ENCODE assay signal across 10 mouse cellular contexts in the genomic region with DNA sequence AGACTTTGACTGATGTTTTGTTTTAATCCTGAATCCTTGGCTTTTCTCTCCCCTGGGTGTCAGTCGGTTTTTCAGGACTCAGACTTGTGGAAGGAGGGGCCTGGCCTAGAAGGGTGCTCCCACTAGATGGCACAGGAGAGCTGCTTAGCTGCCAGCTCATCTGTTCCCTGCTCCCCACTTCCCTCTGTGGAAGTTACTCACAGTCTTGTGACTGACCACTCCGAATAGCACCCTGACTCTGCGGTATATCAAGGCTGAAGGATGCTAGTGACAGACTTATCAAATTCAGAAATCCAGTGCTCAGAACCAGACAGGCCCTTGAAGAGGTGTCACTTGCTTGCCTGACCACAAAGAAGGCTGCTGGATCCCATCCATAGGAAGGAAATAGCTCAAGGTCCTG. TPM values are rescaled to one million over a fixed set of nuclear protein-coding genes. Genes with fewer than 3 reads are reported as not detected.
DNase-seq lines count a peak whose midpoint lies in the region; ATAC-seq and TF ChIP-seq lines count a peak whose summit lies in the region.
"Had no signal": no experiment of that assay in that cellular context is flagged by ENCODE, and none has a peak within 500 bp of the region (broad histone marks: within the 10 kb centered on the region; RNA-seq: fewer than 3 reads in every experiment).

No protein-coding gene starts in this region.

- 31% methylated on average over 3 of the region's 3 CpGs for WGBS in embryonic facial prominence, embryonic 14.5 days
- 11% methylated on average over 3 of the region's 3 CpGs for WGBS in heart, embryonic 11.5 days (ENCODE audit: insufficient replicate concordance)
- 20% methylated on average over 3 of the region's 3 CpGs for WGBS in kidney, embryonic 14.5 days
- 20% methylated on average over 3 of the region's 3 CpGs for WGBS in limb, embryonic 14.5 days
- 21% methylated on average over 3 of the region's 3 CpGs for WGBS in stomach, embryonic 14.5 days

- no peak overlapping the region for H3K9ac ChIP-seq in embryonic facial prominence, embryonic 14.5 days (ENCODE audit: low read depth, low read length)
- H3K9ac ChIP-seq in heart, embryonic 11.5 days (ENCODE audit: low read depth, low read length): no peak overlapping the region
- H3K9ac ChIP-seq in kidney, embryonic 14.5 days (ENCODE audit: low read depth, low read length): no peak overlapping the region
- H3K9ac ChIP-seq in limb, embryonic 14.5 days (ENCODE audit: low read depth, low read length, severe bottlenecking): no peak overlapping the region
- H3K9ac ChIP-seq in stomach, embryonic 14.5 days (replicated peaks; ENCODE audit: low read depth, low read length): no peak overlapping the region
- H3K9ac ChIP-seq: midbrain, embryonic 12.5 days had no signal

- H3K4me1 ChIP-seq in embryonic facial prominence, embryonic 14.5 days (ENCODE audit: control insufficient read depth, insufficient read depth, low read length): peaks cover 12% of the 10 kb centered on the region
- H3K4me1 ChIP-seq in heart, embryonic 11.5 days (ENCODE audit: control insufficient read depth, insufficient read depth, low read length): peaks cover 12% of the 10 kb centered on the region
- H3K4me1 ChIP-seq in kidney, embryonic 14.5 days (ENCODE audit: control insufficient read depth, insufficient read depth, low read length): 0 out of 2 replicates have a peak, but pooled peaks cover 4% of the 10 kb centered on the region
- no peaks in the 10 kb centered on the region; the same call in 1 of the 2 replicates for H3K4me1 ChIP-seq in limb, embryonic 14.5 days (ENCODE audit: control insufficient read depth, insufficient read depth, low read length)
- no peaks in the 10 kb centered on the region for H3K4me1 ChIP-seq in stomach, embryonic 14.5 days (ENCODE audit: control insufficient read depth, insufficient read depth, low read length)

- peak; percentile 63 for DNase-seq in ovary, adult 18-20 months (ENCODE audit: low spot score)
- no peak for DNase-seq in ovary, postnatal 10 days (ENCODE audit: low spot score)
- peak; percentile 79 for DNase-seq in embryonic facial prominence, embryonic 14.5 days (ENCODE audit: low spot score)
- DNase-seq in limb, embryonic 14.5 days (ENCODE audit: low spot score): peak; percentile 65

- peaks cover 19% of the 10 kb centered on the region; the same call in 1 of the 2 replicates for H3K36me3 ChIP-seq in embryonic facial prominence, embryonic 14.5 days (ENCODE audit: control insufficient read depth, insufficient read depth, low read length)
- no peaks in the 10 kb centered on the region; the same call in 1 of the 2 replicates for H3K36me3 ChIP-seq in heart, embryonic 11.5 days (ENCODE audit: control insufficient read depth, insufficient read depth, low read length)
- H3K36me3 ChIP-seq in kidney, embryonic 14.5 days (ENCODE audit: control insufficient read depth, insufficient read depth, low read length): peaks cover 19% of the 10 kb centered on the region
- H3K36me3 ChIP-seq in limb, embryonic 14.5 days (ENCODE audit: control insufficient read depth, insufficient read depth, low read length): peaks cover 21% of the 10 kb centered on the region
- H3K36me3 ChIP-seq in stomach, embryonic 14.5 days (ENCODE audit: control insufficient read depth, insufficient read depth, low read length): peaks cover 3% of the 10 kb centered on the region

- H3K4me2 ChIP-seq in embryonic facial prominence, embryonic 14.5 days (ENCODE audit: low read depth, low read length): no peak overlapping the region
- no peak overlapping the region for H3K4me2 ChIP-seq in heart, embryonic 11.5 days
- H3K4me2 ChIP-seq in kidney, embryonic 14.5 days (replicated peaks; ENCODE audit: low read depth, low read length): no peak overlapping the region
- H3K4me2 ChIP-seq in limb, embryonic 14.5 days (replicated peaks; ENCODE audit: low read depth, low read length, severe bottlenecking): no peak overlapping the region
- no peak overlapping the region for H3K4me2 ChIP-seq in stomach, embryonic 14.5 days (replicated peaks; ENCODE audit: low read depth, low read length)
- H3K4me2 ChIP-seq: midbrain, embryonic 12.5 days had no signal

- no peak for TF ChIP-seq POLR2A in limb, embryonic 14.5 days (IDR thresholded peaks at IDR 0.05; ENCODE audit: borderline replicate concordance, extremely low read depth, insufficient read depth, insufficient read length)

- H3K27ac ChIP-seq in embryonic facial prominence, embryonic 14.5 days (replicated peaks; ENCODE audit: low read depth, low read length): 0 out of 2 replicates have a peak overlapping the region, but pooled peaks have one; percentile 2
- peak overlapping the region; percentile 35; the same call in 1 of the 2 replicates for H3K27ac ChIP-seq in heart, embryonic 11.5 days (ENCODE audit: low read depth, low read length)
- peak overlapping the region; percentile 37; the same call in 1 of the 2 replicates for H3K27ac ChIP-seq in kidney, embryonic 14.5 days (ENCODE audit: low read depth, low read length)
- no peak overlapping the region for H3K27ac ChIP-seq in limb, embryonic 14.5 days (replicated peaks; ENCODE audit: low read depth, low read length)
- H3K27ac ChIP-seq in stomach, embryonic 14.5 days (ENCODE audit: low read length): peak overlapping the region; percentile 45; the same call in 1 of the 2 replicates
- H3K27ac ChIP-seq: midbrain, embryonic 12.5 days had no signal

- ATAC-seq in embryonic facial prominence, embryonic 14.5 days (ENCODE audit: low read depth): peak; percentile 79
- no peak; the same call in 1 of the 2 replicates for ATAC-seq in heart, embryonic 11.5 days (replicated peaks; ENCODE audit: insufficient number of reproducible peaks, low FRiP score, low TSS enrichment)
- peak; percentile 69; the same call in 1 of the 2 replicates for ATAC-seq in kidney, embryonic 14.5 days (ENCODE audit: low FRiP score, low TSS enrichment)
- peak; percentile 68; the same call in 1 of the 2 replicates for ATAC-seq in limb, embryonic 14.5 days (ENCODE audit: low FRiP score, low read depth)
- peak; percentile 81 for ATAC-seq in monocyte, adult 5-6 weeks (replicated peaks; ENCODE audit: insufficient number of reproducible peaks, low FRiP score, low TSS enrichment, poor library complexity, severe bottlenecking)
- 0 out of 2 replicates have a peak, but pooled peaks have one; percentile 46 for ATAC-seq in stomach, embryonic 14.5 days (ENCODE audit: insufficient number of reproducible peaks, insufficient read depth, low FRiP score, low read depth)

- H3K4me3 ChIP-seq in embryonic facial prominence, embryonic 14.5 days (ENCODE audit: low read depth, low read length): no peak overlapping the region
- no peak overlapping the region for H3K4me3 ChIP-seq in heart, embryonic 11.5 days (ENCODE audit: low read depth, low read length)
- H3K4me3 ChIP-seq in kidney, embryonic 14.5 days (ENCODE audit: low read length): no peak overlapping the region
- H3K4me3 ChIP-seq in limb, embryonic 14.5 days (replicated peaks; ENCODE audit: low read length): no peak overlapping the region
- no peak overlapping the region for H3K4me3 ChIP-seq in stomach, embryonic 14.5 days (ENCODE audit: low read depth, low read length)
- H3K4me3 ChIP-seq: midbrain, embryonic 12.5 days had no signal

- H3K9me3 ChIP-seq in embryonic facial prominence, embryonic 14.5 days (ENCODE audit: control insufficient read depth, low read length): no peaks in the 10 kb centered on the region
- H3K9me3 ChIP-seq in heart, embryonic 11.5 days (replicated peaks; ENCODE audit: control insufficient read depth, low read length): no peaks in the 10 kb centered on the region
- H3K9me3 ChIP-seq in kidney, embryonic 14.5 days (ENCODE audit: control insufficient read depth, low read length): no peaks in the 10 kb centered on the region
- no peaks in the 10 kb centered on the region for H3K9me3 ChIP-seq in limb, embryonic 14.5 days (ENCODE audit: control insufficient read depth, low read length)
- H3K9me3 ChIP-seq in stomach, embryonic 14.5 days (ENCODE audit: control insufficient read depth, low read depth, low read length): no peaks in the 10 kb centered on the region
- H3K9me3 ChIP-seq: midbrain, embryonic 12.5 days had no signal

- no peaks in the 10 kb centered on the region for H3K27me3 ChIP-seq in embryonic facial prominence, embryonic 14.5 days (replicated peaks; ENCODE audit: control insufficient read depth, insufficient read depth, low read length)
- H3K27me3 ChIP-seq in heart, embryonic 11.5 days (ENCODE audit: control insufficient read depth, insufficient read depth, low read length): no peaks in the 10 kb centered on the region
- H3K27me3 ChIP-seq in kidney, embryonic 14.5 days (ENCODE audit: control insufficient read depth, insufficient read depth, low read length): no peaks in the 10 kb centered on the region
- no peaks in the 10 kb centered on the region for H3K27me3 ChIP-seq in limb, embryonic 14.5 days (ENCODE audit: control insufficient read depth, insufficient read depth, low read length)
- no peaks in the 10 kb centered on the region for H3K27me3 ChIP-seq in stomach, embryonic 14.5 days (ENCODE audit: control insufficient read depth, insufficient read depth, low read length)
- H3K27me3 ChIP-seq: midbrain, embryonic 12.5 days had no signal

RNA-seq across cellular contexts. Expression of a gene that starts 30.5 kb away (rescaled TPM):
- polyA plus RNA-seq in embryonic facial prominence, embryonic 14.5 days (2014; fragmentation: Nextera tagmentation; extraction: Ambion mirVana): 0.51 and 1.0 TPM in 2 replicates
- polyA plus RNA-seq in heart, embryonic 11.5 days (2014; fragmentation: Nextera tagmentation; extraction: Ambion mirVana): 0.04 and 0.16 TPM in 2 replicates
- polyA plus RNA-seq in kidney, embryonic 14.5 days (2014; fragmentation: Nextera tagmentation; extraction: Ambion mirVana): 0.06 TPM in 1 of 2 replicates, not detected in the other
- 0.67 and 1.1 TPM in 2 replicates for polyA plus RNA-seq in limb, embryonic 14.5 days (2012; rRNA removed)
- polyA plus RNA-seq in limb, embryonic 14.5 days (2014; fragmentation: Nextera tagmentation; extraction: Ambion mirVana): 0.22 TPM in 1 of 2 replicates, not detected in the other
- total RNA-seq in monocyte, adult 5-6 weeks (2017): not detected in 3 replicates
- 0.25 TPM in 1 of 2 replicates, not detected in the other for polyA plus RNA-seq in stomach, embryonic 14.5 days (2014; fragmentation: Nextera tagmentation; extraction: Ambion mirVana)
- polyA plus RNA-seq: midbrain, embryonic 12.5 days had no signal

RNA-seq across cellular contexts. Expression of a gene that starts 43.7 kb away (rescaled TPM):
- polyA plus RNA-seq in embryonic facial prominence, embryonic 14.5 days (2014; fragmentation: Nextera tagmentation; extraction: Ambion mirVana): not detected in 2 replicates
- not detected in 2 replicates for polyA plus RNA-seq in heart, embryonic 11.5 days (2014; fragmentation: Nextera tagmentation; extraction: Ambion mirVana)
- not detected in 2 replicates for polyA plus RNA-seq in kidney, embryonic 14.5 days (2014; fragmentation: Nextera tagmentation; extraction: Ambion mirVana)
- not detected in 2 replicates for polyA plus RNA-seq in limb, embryonic 14.5 days (2012; rRNA removed)
- not detected in 2 replicates for polyA plus RNA-seq in limb, embryonic 14.5 days (2014; fragmentation: Nextera tagmentation; extraction: Ambion mirVana)
- total RNA-seq in monocyte, adult 5-6 weeks (2017): not detected in 3 replicates
- polyA plus RNA-seq in stomach, embryonic 14.5 days (2014; fragmentation: Nextera tagmentation; extraction: Ambion mirVana): not detected in 2 replicates
- total RNA-seq: ES-E14 had no signal
- polyA plus RNA-seq: midbrain, embryonic 12.5 days had no signal

RNA-seq across cellular contexts. Expression of a gene that starts 47.8 kb away (rescaled TPM):
- polyA plus RNA-seq in embryonic facial prominence, embryonic 14.5 days (2014; fragmentation: Nextera tagmentation; extraction: Ambion mirVana): 20.4 and 21.8 TPM in 2 replicates
- 21.0 and 26.7 TPM in 2 replicates for polyA plus RNA-seq in heart, embryonic 11.5 days (2014; fragmentation: Nextera tagmentation; extraction: Ambion mirVana)
- 19.0 and 33.3 TPM in 2 replicates for polyA plus RNA-seq in kidney, embryonic 14.5 days (2014; fragmentation: Nextera tagmentation; extraction: Ambion mirVana)
- 21.2 and 23.9 TPM in 2 replicates for polyA plus RNA-seq in limb, embryonic 14.5 days (2012; rRNA removed)
- polyA plus RNA-seq in limb, embryonic 14.5 days (2014; fragmentation: Nextera tagmentation; extraction: Ambion mirVana): 17.9 and 18.9 TPM in 2 replicates
- total RNA-seq in monocyte, adult 5-6 weeks (2017): 1.1 to 1.2 TPM (median 1.1 TPM) in 3 replicates
- polyA plus RNA-seq in stomach, embryonic 14.5 days (2014; fragmentation: Nextera tagmentation; extraction: Ambion mirVana): 22.2 and 23.9 TPM in 2 replicates

RNA-seq across cellular contexts. Expression of a gene that starts 47.9 kb away (rescaled TPM):
- 13.3 and 13.4 TPM in 2 replicates for polyA plus RNA-seq in embryonic facial prominence, embryonic 14.5 days (2014; fragmentation: Nextera tagmentation; extraction: Ambion mirVana)
- polyA plus RNA-seq in heart, embryonic 11.5 days (2014; fragmentation: Nextera tagmentation; extraction: Ambion mirVana): 12.5 and 14.6 TPM in 2 replicates
- 14.3 and 20.9 TPM in 2 replicates for polyA plus RNA-seq in kidney, embryonic 14.5 days (2014; fragmentation: Nextera tagmentation; extraction: Ambion mirVana)
- polyA plus RNA-seq in limb, embryonic 14.5 days (2012; rRNA removed): 16.3 and 18.8 TPM in 2 replicates
- polyA plus RNA-seq in limb, embryonic 14.5 days (2014; fragmentation: Nextera tagmentation; extraction: Ambion mirVana): 13.0 and 16.4 TPM in 2 replicates
- 9.7 to 13.3 TPM (median 11.5 TPM) in 3 replicates for total RNA-seq in monocyte, adult 5-6 weeks (2017)
- 16.4 and 20.6 TPM in 2 replicates for polyA plus RNA-seq in stomach, embryonic 14.5 days (2014; fragmentation: Nextera tagmentation; extraction: Ambion mirVana)
